Mouse (Mus musculus) erythroblast, adult 5-6 weeks (primary cell): Measurements from ENCODE around the gene Fam222b. TPM values are rescaled to one million over a fixed set of nuclear protein-coding genes. Genes with fewer than 3 reads are reported as not detected.

ENCODE experiments used
- ATAC-seq: replicated peaks from 2 replicates; pipeline ENCODE4 v1.8.0; 2016; ENCODE audit warnings: moderate number of reproducible peaks, mild to moderate bottlenecking, moderate TSS enrichment, inconsistent platforms; ENCODE audit not compliant: poor library complexity, low FRiP score, severe bottlenecking
- total RNA-seq, 2 experiments: library from RNA; stranded (forward) in 1 of 2; stranded (reverse) in 1 of 2; fragments of 150-400 nt in 1 of 2; fragments of 200-764, 138-1000 nt in 1 of 2; gene quantifications; 2 replicates each; pipeline versions ENCODE4 v1.2.3 to v1.2.4; 2015 to 2017; ENCODE audit warnings: low replicate concordance in 2 of 2

Gene Fam222b
- total RNA-seq, 2 experiments from 2014 or later, result 3.7 to 14.8 TPM

- ATAC-seq, result no peak
These were observed 10.9 kb upstream of the Fam222b start for GRCm38 (mm10) chr11:78083595-78083994.

- no peak for ATAC-seq
These were observed 7.5 kb upstream of the Fam222b start for GRCm38 (mm10) chr11:78086925-78087479.

- no peak for ATAC-seq
These were observed 6.6 kb upstream of the Fam222b start for GRCm38 (mm10) chr11:78087756-78088281.

- ATAC-seq, result peak; percentile 11; the same call in 1 of the 2 replicates
These were observed 340 bp upstream of the Fam222b start for GRCm38 (mm10) chr11:78094137-78094503.

GRCm38 (mm10) chr11:78095144-78095516, 670 bp downstream of the Fam222b start:
- ATAC-seq, result no peak

GRCm38 (mm10) chr11:78097077-78097476, 2.6 kb downstream of the Fam222b start:
- no peak for ATAC-seq

GRCm38 (mm10) chr11:78100746-78101145, 6.3 kb downstream of the Fam222b start:
- no peak for ATAC-seq

- no peak for ATAC-seq
These were observed 7.7 kb downstream of the Fam222b start for GRCm38 (mm10) chr11:78102142-78102541.

- peak; percentile 68 for ATAC-seq
These were observed 8.7 kb downstream of the Fam222b start for GRCm38 (mm10) chr11:78102958-78103747.

GRCm38 (mm10) chr11:78104501-78104900, 10.0 kb downstream of the Fam222b start:
- ATAC-seq, result no peak

GRCm38 (mm10) chr11:78113616-78114015, 19.2 kb downstream of the Fam222b start:
- ATAC-seq, result no peak

GRCm38 (mm10) chr11:78114676-78115366, 20.4 kb downstream of the Fam222b start:
- no peak for ATAC-seq

GRCm38 (mm10) chr11:78115367-78116145, 21.1 kb downstream of the Fam222b start:
- ATAC-seq, result peak; percentile 96

- peak; percentile 32; the same call in 1 of the 2 replicates for ATAC-seq
These were observed 21.6 kb downstream of the Fam222b start for GRCm38 (mm10) chr11:78116146-78116410.

GRCm38 (mm10) chr11:78118467-78118866, 24.0 kb downstream of the Fam222b start:
- ATAC-seq, result no peak

GRCm38 (mm10) chr11:78119898-78120297, 25.4 kb downstream of the Fam222b start:
- no peak for ATAC-seq

- no peak for ATAC-seq
These were observed 26.7 kb downstream of the Fam222b start for GRCm38 (mm10) chr11:78121176-78121575.

- no peak for ATAC-seq
These were observed 28.4 kb downstream of the Fam222b start for GRCm38 (mm10) chr11:78122815-78123214.

GRCm38 (mm10) chr11:78123782-78124181, 29.3 kb downstream of the Fam222b start:
- no peak for ATAC-seq

- 0 out of 2 replicates have a peak, but pooled peaks have one; percentile 42 for ATAC-seq
These were observed 31.2 kb downstream of the Fam222b start for GRCm38 (mm10) chr11:78125691-78126090.
